Mouse (Mus musculus): ENCODE results near the gene Usp29. TPM values are rescaled to one million over a fixed set of nuclear protein-coding genes. Genes with fewer than 3 reads are reported as not detected.
A peak's percentile ranks its signal among the peaks of the same experiment; 100 is the strongest.
"Not testable (repeated sequence)": the region's sequence is repeated elsewhere in the genome, so short reads cannot be mapped to it uniquely, and the experiment has no call there.

Usp29 gene
- polyA plus RNA-seq, 1 experiment from 2014 or later = 6.8 TPM

DNA sequence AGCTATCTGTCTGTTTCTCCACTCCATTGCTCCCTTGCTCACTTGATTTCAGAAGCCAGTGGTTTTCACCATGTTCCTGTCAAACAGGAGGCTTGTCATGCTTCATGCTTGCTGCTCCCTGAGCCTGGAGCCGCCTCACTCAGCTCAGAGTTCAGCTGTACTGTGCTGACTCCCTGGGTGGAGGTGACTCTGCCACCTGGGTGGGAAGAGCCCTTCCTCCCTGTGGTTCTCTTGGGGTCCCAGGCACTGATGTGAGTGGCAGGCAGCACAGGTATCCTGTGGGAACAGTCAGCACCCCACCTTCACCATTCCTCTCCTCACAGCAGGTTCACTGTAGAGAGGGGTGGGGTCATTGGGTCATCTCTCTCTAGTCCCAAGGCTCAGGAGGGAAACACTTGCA lies 150.5 kb downstream of the Usp29 start:
- not testable (repeated sequence) for H3K9me3 ChIP-seq (ENCODE audit: control insufficient read depth, low read length); H3K27me3 ChIP-seq (replicated peaks; ENCODE audit: control insufficient read depth, insufficient read depth, low read length); H3K9ac ChIP-seq (ENCODE audit: low read length); DNase-seq (ENCODE audit: low spot score); ATAC-seq (replicated peaks; ENCODE audit: low FRiP score, low TSS enrichment, low read depth); H3K27ac ChIP-seq (ENCODE audit: low read depth); H3K36me3 ChIP-seq (ENCODE audit: control insufficient read depth, insufficient read depth, low read length); H3K4me3 ChIP-seq (ENCODE audit: low read depth, low read length); H3K4me2 ChIP-seq (ENCODE audit: low read length); H3K4me1 ChIP-seq (replicated peaks; ENCODE audit: control insufficient read depth, insufficient read depth, low read length)
- WGBS = no CpG with 5 or more reads among the region's 1 CpGs

DNA sequence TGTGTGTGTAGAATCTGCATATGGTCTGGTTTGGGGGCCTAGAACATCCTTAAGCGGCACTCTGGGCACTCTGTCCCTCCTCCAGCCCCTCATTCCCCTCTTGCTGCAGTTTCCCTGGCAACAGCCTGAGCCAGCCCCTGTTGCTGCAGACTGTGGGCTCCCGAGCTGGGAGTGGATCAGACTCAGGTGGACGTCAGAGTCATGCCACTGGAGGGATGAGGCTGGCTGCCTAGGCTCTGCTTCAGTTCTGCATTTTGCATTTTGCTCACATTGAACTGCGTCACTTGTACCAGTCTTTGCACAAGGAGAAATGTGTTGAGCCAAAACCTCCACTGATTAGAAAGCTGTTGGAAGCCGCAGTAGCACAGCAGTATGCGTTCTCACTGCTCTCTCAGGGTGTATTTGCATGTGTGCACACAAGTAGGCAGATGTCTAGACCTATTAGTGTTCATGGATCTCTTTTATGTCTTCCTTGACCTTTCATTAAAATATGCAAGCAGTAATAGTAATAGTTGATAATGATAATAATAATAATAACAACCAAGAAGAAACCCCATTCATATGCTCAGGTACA lies 151.2 kb downstream of the Usp29 start:
- no peak for DNase-seq (ENCODE audit: low spot score)
- no peak for ATAC-seq (replicated peaks; ENCODE audit: low FRiP score, low TSS enrichment, low read depth)
- no peak overlapping the region for H3K4me3 ChIP-seq (ENCODE audit: low read depth, low read length)

DNA sequence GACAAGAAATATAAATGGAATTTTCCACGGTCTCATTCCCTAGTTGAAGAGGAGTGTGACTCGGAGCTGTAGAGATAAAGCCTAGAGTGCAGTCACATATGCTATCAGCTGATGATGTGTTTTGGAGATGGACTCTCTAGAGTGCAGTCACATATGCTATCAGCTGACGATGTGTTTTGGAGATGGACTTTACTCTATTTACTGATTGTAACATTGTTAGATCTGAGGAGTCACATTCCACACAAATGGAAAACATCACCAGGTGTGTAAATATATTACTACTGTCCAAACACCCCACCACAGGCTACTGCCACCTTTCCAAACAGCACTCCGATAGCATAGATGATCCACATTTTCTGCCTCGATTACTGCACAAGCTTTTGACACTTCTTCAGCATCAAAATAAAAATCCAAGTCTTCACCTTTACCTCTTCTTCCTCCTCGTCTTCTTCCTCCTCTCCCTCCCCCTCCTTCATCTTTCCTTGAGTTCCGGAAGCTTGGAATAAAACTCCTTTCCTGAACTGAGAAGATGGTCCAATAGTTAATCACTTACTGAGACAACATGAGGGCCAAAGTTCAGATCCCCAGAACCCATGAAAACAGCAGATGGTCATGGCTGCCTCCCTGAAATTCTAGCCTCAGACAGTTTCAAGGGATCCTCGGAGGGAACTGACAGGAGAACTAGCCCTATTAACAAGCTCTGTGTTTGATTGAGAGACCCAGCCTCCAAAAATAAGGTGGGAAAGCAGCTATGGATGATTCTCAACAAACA lies 153.2 kb downstream of the Usp29 start:
- WGBS = 75% methylated on average over 8 of the region's 8 CpGs
- Histone ChIP-seq H3K4me2 (ENCODE audit: low read length) (no peak overlapping the region), H3K9me3 (ENCODE audit: control insufficient read depth, low read length) (no peaks in the 10 kb centered on the region), H3K27me3 (replicated peaks; ENCODE audit: control insufficient read depth, insufficient read depth, low read length) (no peaks in the 10 kb centered on the region), H3K36me3 (ENCODE audit: control insufficient read depth, insufficient read depth, low read length) (no peaks in the 10 kb centered on the region), H3K9ac (ENCODE audit: low read length) (no peak overlapping the region), H3K4me1 (replicated peaks; ENCODE audit: control insufficient read depth, insufficient read depth, low read length) (0 out of 2 replicates have a peak, but pooled peaks cover 3% of the 10 kb centered on the region), H3K4me3 (ENCODE audit: low read depth, low read length) (no peak overlapping the region), H3K27ac (ENCODE audit: low read depth) (no peak overlapping the region)
- ATAC-seq (replicated peaks; ENCODE audit: low FRiP score, low TSS enrichment, low read depth) (no peak), DNase-seq (ENCODE audit: low spot score) (no peak)

More for the DNA sequence above, 151.2 kb downstream of the Usp29 start:
- no peak overlapping the region for H3K27ac ChIP-seq (ENCODE audit: low read depth)
- 50% methylated on average over 6 of the region's 6 CpGs for WGBS
- H3K27me3 ChIP-seq (replicated peaks; ENCODE audit: control insufficient read depth, insufficient read depth, low read length) = no peaks in the 10 kb centered on the region
- no peak overlapping the region for H3K9ac ChIP-seq (ENCODE audit: low read length)
- H3K36me3 ChIP-seq (ENCODE audit: control insufficient read depth, insufficient read depth, low read length) = no peaks in the 10 kb centered on the region
- no peaks in the 10 kb centered on the region for H3K9me3 ChIP-seq (ENCODE audit: control insufficient read depth, low read length)
- H3K4me1 ChIP-seq (replicated peaks; ENCODE audit: control insufficient read depth, insufficient read depth, low read length) = 0 out of 2 replicates have a peak, but pooled peaks cover 3% of the 10 kb centered on the region
- H3K4me2 ChIP-seq (ENCODE audit: low read length) = no peak overlapping the region

DNA sequence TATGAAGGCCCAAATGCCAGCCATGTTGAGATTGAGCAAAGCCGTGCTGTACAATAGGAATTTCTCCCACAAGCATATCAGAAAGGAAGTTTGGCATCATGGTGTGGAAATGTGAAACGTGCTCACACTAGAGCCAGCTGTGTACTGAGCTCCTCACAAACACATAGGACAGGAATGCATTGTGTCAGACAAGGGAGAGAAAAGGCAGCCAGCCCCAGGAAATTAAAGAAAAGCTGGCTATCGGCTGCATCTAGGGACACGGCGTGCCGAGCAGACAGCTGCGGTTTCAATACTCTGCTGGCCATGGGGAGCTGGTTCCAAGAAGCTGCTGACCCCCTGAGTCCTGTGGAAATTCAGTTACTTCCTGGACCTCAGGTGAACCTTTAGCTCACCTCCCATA lies 155.0 kb downstream of the Usp29 start:
- DNase-seq (ENCODE audit: low spot score) (no peak), ATAC-seq (replicated peaks; ENCODE audit: low FRiP score, low TSS enrichment, low read depth) (no peak)
- Histone ChIP-seq H3K9ac (ENCODE audit: low read length) (no peak overlapping the region), H3K27ac (ENCODE audit: low read depth) (no peak overlapping the region), H3K4me2 (ENCODE audit: low read length) (no peak overlapping the region), H3K4me1 (replicated peaks; ENCODE audit: control insufficient read depth, insufficient read depth, low read length) (0 out of 2 replicates have a peak, but pooled peaks cover 3% of the 10 kb centered on the region), H3K36me3 (ENCODE audit: control insufficient read depth, insufficient read depth, low read length) (no peaks in the 10 kb centered on the region), H3K27me3 (replicated peaks; ENCODE audit: control insufficient read depth, insufficient read depth, low read length) (no peaks in the 10 kb centered on the region), H3K4me3 (ENCODE audit: low read depth, low read length) (no peak overlapping the region), H3K9me3 (ENCODE audit: control insufficient read depth, low read length) (no peaks in the 10 kb centered on the region)
- WGBS = 84% methylated on average over 7 of the region's 7 CpGs

DNA sequence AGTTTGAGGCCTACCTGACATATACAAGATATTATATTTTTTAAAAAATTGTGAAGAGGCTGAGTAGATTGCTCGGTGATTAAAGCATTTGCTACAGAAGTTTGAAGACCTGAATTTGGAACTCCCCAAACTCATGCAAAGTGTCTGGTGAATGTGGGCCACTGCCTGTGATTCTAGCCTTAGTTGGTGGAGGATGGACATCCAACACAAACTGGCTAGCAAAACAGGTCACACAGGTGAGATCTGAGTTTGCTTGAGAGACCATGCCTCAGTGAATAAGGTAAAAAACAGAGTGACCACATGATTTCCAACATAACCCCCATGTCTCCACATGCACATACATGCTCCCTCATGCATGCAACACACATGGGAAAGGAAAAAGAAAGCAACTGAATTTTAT lies 156.5 kb downstream of the Usp29 start:
- DNase-seq (ENCODE audit: low spot score) (no peak), ATAC-seq (replicated peaks; ENCODE audit: low FRiP score, low TSS enrichment, low read depth) (no peak)
- WGBS = 97% methylated on average over 1 of the region's 1 CpGs
- Histone ChIP-seq H3K9ac (ENCODE audit: low read length) (no peak overlapping the region), H3K4me1 (replicated peaks; ENCODE audit: control insufficient read depth, insufficient read depth, low read length) (0 out of 2 replicates have a peak, but pooled peaks cover 3% of the 10 kb centered on the region), H3K9me3 (ENCODE audit: control insufficient read depth, low read length) (no peaks in the 10 kb centered on the region), H3K36me3 (ENCODE audit: control insufficient read depth, insufficient read depth, low read length) (no peaks in the 10 kb centered on the region), H3K27ac (ENCODE audit: low read depth) (no peak overlapping the region), H3K4me3 (ENCODE audit: low read depth, low read length) (no peak overlapping the region), H3K4me2 (ENCODE audit: low read length) (no peak overlapping the region), H3K27me3 (replicated peaks; ENCODE audit: control insufficient read depth, insufficient read depth, low read length) (no peaks in the 10 kb centered on the region)

DNA sequence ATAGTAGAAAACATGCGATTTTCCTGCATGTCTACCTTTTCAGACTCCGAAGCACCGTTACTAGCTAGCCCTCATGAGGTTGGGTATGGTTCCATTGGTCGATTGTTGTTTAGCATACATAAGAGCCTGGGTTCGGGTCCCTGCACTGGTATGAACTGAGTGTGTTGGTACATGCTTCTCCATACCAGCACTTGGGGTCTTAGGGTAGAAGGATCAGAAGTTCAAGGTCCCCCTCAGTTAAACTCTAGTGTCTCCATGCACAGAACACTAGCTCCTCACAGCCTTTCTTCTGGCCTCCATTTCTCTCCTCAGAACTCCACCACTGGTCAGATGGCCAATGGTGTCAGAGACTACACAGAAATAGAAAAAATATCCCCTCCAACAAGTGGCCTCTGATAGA lies 159.5 kb downstream of the Usp29 start:
- H3K4me3 ChIP-seq (ENCODE audit: low read depth, low read length) = no peak overlapping the region
- no peak for DNase-seq (ENCODE audit: low spot score)
- 95% methylated on average over 5 of the region's 5 CpGs for WGBS
- H3K4me1 ChIP-seq (replicated peaks; ENCODE audit: control insufficient read depth, insufficient read depth, low read length) = 0 out of 2 replicates have a peak, but pooled peaks cover 3% of the 10 kb centered on the region
- no peak overlapping the region for H3K4me2 ChIP-seq (ENCODE audit: low read length)
- H3K9me3 ChIP-seq (ENCODE audit: control insufficient read depth, low read length) = no peaks in the 10 kb centered on the region
- H3K9ac ChIP-seq (ENCODE audit: low read length) = no peak overlapping the region
- no peak for ATAC-seq (replicated peaks; ENCODE audit: low FRiP score, low TSS enrichment, low read depth)
- no peaks in the 10 kb centered on the region for H3K36me3 ChIP-seq (ENCODE audit: control insufficient read depth, insufficient read depth, low read length)
- H3K27ac ChIP-seq (ENCODE audit: low read depth) = no peak overlapping the region
- H3K27me3 ChIP-seq (replicated peaks; ENCODE audit: control insufficient read depth, insufficient read depth, low read length) = no peaks in the 10 kb centered on the region

DNA sequence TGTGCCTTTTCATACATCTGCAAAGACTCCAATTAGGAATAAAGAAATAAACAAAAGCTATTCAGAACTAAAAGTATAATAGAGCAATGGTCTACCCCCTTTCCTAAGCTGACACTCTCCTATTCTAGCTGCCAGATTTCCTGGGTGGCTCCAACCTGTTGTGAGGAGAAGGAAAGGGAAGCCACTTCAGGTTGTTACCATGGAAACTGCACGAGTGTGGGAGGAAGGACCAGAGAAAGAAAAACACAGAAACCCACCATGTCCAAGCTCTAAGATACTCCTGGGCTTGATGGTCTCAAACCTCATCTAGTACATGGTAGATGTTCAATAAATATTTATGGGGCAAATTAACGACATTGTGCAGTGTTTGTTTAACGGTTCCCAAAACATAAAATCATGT lies 160.8 kb downstream of the Usp29 start:
- no peaks in the 10 kb centered on the region for H3K4me1 ChIP-seq (replicated peaks; ENCODE audit: control insufficient read depth, insufficient read depth, low read length)
- no peak overlapping the region for H3K27ac ChIP-seq (ENCODE audit: low read depth)
- H3K36me3 ChIP-seq (ENCODE audit: control insufficient read depth, insufficient read depth, low read length) = no peaks in the 10 kb centered on the region
- H3K9me3 ChIP-seq (ENCODE audit: control insufficient read depth, low read length) = no peaks in the 10 kb centered on the region
- no peak overlapping the region for H3K4me3 ChIP-seq (ENCODE audit: low read depth, low read length)
- no peaks in the 10 kb centered on the region for H3K27me3 ChIP-seq (replicated peaks; ENCODE audit: control insufficient read depth, insufficient read depth, low read length)
- no peak for ATAC-seq (replicated peaks; ENCODE audit: low FRiP score, low TSS enrichment, low read depth)
- no peak overlapping the region for H3K9ac ChIP-seq (ENCODE audit: low read length)
- WGBS = 43% methylated on average over 3 of the region's 3 CpGs
- no peak for DNase-seq (ENCODE audit: low spot score)
- no peak overlapping the region for H3K4me2 ChIP-seq (ENCODE audit: low read length)

DNA sequence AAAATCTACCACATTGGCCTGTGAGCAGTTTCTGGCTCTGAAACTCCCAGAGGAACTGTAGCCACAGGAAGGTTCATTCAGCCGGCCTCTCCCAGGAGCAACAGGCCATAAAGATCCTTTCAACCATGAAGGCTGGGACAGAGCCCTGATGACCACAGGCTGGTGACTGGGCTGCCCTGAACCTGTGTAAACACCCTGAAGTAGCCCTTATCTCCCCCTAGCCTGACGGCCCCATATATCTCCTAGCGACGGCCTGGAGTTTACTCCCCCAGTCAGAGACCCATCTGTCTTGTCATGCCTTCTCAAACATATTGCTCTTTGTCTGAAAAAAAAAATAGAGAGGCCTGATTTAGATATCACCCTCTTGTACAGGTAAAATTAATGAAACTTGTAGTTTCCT lies 166.6 kb downstream of the Usp29 start:
- not testable (repeated sequence) for H3K27me3 ChIP-seq (replicated peaks; ENCODE audit: control insufficient read depth, insufficient read depth, low read length); H3K9me3 ChIP-seq (ENCODE audit: control insufficient read depth, low read length); H3K36me3 ChIP-seq (ENCODE audit: control insufficient read depth, insufficient read depth, low read length); H3K4me1 ChIP-seq (replicated peaks; ENCODE audit: control insufficient read depth, insufficient read depth, low read length); H3K27ac ChIP-seq (ENCODE audit: low read depth); H3K4me2 ChIP-seq (ENCODE audit: low read length); H3K4me3 ChIP-seq (ENCODE audit: low read depth, low read length); H3K9ac ChIP-seq (ENCODE audit: low read length); DNase-seq (ENCODE audit: low spot score)
- WGBS = 21% methylated on average over 4 of the region's 4 CpGs
- ATAC-seq (replicated peaks; ENCODE audit: low FRiP score, low TSS enrichment, low read depth) = peak; percentile 87

DNA sequence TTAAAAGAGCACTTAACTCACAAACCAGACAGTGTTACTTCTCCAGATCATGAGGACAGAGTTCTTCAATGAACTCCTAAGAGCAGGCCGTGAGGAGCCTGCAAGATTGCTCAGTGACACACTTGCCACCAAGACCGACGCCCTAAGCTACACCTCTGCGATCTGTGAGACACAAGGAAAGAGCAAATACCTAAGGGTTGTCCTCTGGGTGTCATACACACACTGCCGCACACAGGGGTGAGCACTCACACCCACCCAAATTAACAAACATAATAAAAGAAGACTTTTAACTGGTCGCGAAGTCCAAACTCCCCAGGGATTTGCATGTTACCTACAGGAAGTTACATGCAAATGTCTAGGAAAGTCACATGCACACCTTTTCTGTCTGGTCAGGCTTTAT lies 170.3 kb downstream of the Usp29 start:
- DNase-seq (ENCODE audit: low spot score) (no peak), ATAC-seq (replicated peaks; ENCODE audit: low FRiP score, low TSS enrichment, low read depth) (no peak; the same call in 1 of the 2 replicates)
- 73% methylated on average over 7 of the region's 7 CpGs for WGBS

More for the DNA sequence above, 170.3 kb downstream of the Usp29 start:
- Histone ChIP-seq H3K4me1 (replicated peaks; ENCODE audit: control insufficient read depth, insufficient read depth, low read length) (no peaks in the 10 kb centered on the region), H3K9ac (ENCODE audit: low read length) (no peak overlapping the region), H3K27ac (ENCODE audit: low read depth) (no peak overlapping the region), H3K27me3 (replicated peaks; ENCODE audit: control insufficient read depth, insufficient read depth, low read length) (no peaks in the 10 kb centered on the region), H3K4me3 (ENCODE audit: low read depth, low read length) (no peak overlapping the region), H3K9me3 (ENCODE audit: control insufficient read depth, low read length) (no peaks in the 10 kb centered on the region), H3K4me2 (ENCODE audit: low read length) (no peak overlapping the region), H3K36me3 (ENCODE audit: control insufficient read depth, insufficient read depth, low read length) (no peaks in the 10 kb centered on the region)
